Mouse (Mus musculus) liver, embryonic 14.5 days (tissue): Measurements from ENCODE around the gene Lmntd2. TPM values are rescaled to one million over a fixed set of nuclear protein-coding genes. Genes with fewer than 3 reads are reported as not detected.

Experiments used
- ATAC-seq: fragments of 200-750 bp; cut with Nextera tagmentation; 2 replicates; pipeline ENCODE4 v1.8.0; 2017; ENCODE audit warnings: moderate number of reproducible peaks, mild to moderate bottlenecking, moderate library complexity; ENCODE audit not compliant: insufficient read depth
- DNase-seq, 3 experiments: peaks; one replicate each; pipeline ENCODE4 v3.0.0-alpha.2; 2012 to 2013; ENCODE audit warnings: low read depth in 3 of 3, low spot score in 3 of 3
- H3K27ac ChIP-seq: fragments of 300-500 bp; sonication (generic); 2 replicates; pipeline ENCODE4 v1.5.1; 2014; ENCODE audit warnings: moderate library complexity, mild to moderate bottlenecking, control low read depth, inconsistent platforms
- H3K27me3 ChIP-seq: fragments of 300-500 bp; sonication (generic); 2 replicates; pipeline ENCODE4 v1.6.1; 2014; ENCODE audit warnings: mild to moderate bottlenecking, low read length, moderate library complexity; ENCODE audit not compliant: control insufficient read depth, insufficient read depth
- H3K36me3 ChIP-seq: fragments of 300-500 bp; sonication (generic); replicated peaks from 2 replicates; pipeline ENCODE4 v1.6.1; 2014; ENCODE audit warnings: low read depth; ENCODE audit not compliant: control insufficient read depth, insufficient read depth
- H3K4me1 ChIP-seq, 2 experiments: fragments of 200-500 bp in 1 of 2; fragments of 300-500 bp in 1 of 2; sonication (generic) in 1 of 2; replicated peaks; 2 replicates each; pipeline ENCODE4 v1.6.1; 2012 to 2014; ENCODE audit warnings: antibody characterized with exemption in 1 of 2, inconsistent platforms in 1 of 2, low read length in 1 of 2; ENCODE audit not compliant: control insufficient read depth in 2 of 2, insufficient read depth in 2 of 2
- H3K4me2 ChIP-seq: fragments of 300-500 bp; sonication (generic); 2 replicates; pipeline ENCODE4 v1.6.1; 2014; ENCODE audit warnings: low read depth, mild to moderate bottlenecking, control low read depth, moderate library complexity
- H3K4me3 ChIP-seq, 2 experiments: fragments of 200-500 bp in 1 of 2; fragments of 300-500 bp in 1 of 2; sonication (generic) in 1 of 2; 2 replicates each; pipeline ENCODE4 v1.5.1; 2012 to 2014; ENCODE audit warnings: low read depth in 2 of 2, low read length in 2 of 2, mild to moderate bottlenecking in 2 of 2, control low read depth in 1 of 2, inconsistent platforms in 1 of 2, moderate library complexity in 1 of 2; ENCODE audit not compliant: insufficient read depth in 1 of 2
- H3K9ac ChIP-seq: fragments of 300-500 bp; sonication (generic); replicated peaks from 2 replicates; pipeline ENCODE4 v1.6.1; 2014; ENCODE audit warnings: mild to moderate bottlenecking, control low read depth, moderate library complexity
- H3K9me3 ChIP-seq: fragments of 300-500 bp; sonication (generic); 2 replicates; pipeline ENCODE4 v1.6.1; 2016; ENCODE audit warnings: low read length, mixed read lengths; ENCODE audit not compliant: control insufficient read depth
- CTCF ChIP-seq: IDR thresholded peaks from 2 replicates; pipeline ENCODE4 v1.5.1; 2016; ENCODE audit warnings: antibody characterized with exemption, low read depth, control low read depth
- EP300 ChIP-seq: IDR thresholded peaks from 2 replicates; pipeline ENCODE4 v1.6.1; 2016; ENCODE audit warnings: antibody characterized with exemption, low read depth
- WGBS: fragments of 180-500 bp; shearing (Covaris S2); extraction: QIAGEN DNeasy Blood & Tissue Kit; methylation state at CpG from one replicate; pipeline ENCODE4 v1.1.7; 2014; ENCODE audit not compliant: insufficient replicate concordance; 5-methylcytosine and 5-hydroxymethylcytosine counted together
- polyA plus RNA-seq, 2 experiments: library from polyadenylated mRNA; depleted of rRNA in 1 of 2; stranded (reverse) in 1 of 2; unstranded in 1 of 2; fragments of >200 nt; fragmentation: Nextera tagmentation in 1 of 2; extraction: Ambion mirVana in 1 of 2; gene quantifications; 2 replicates each; pipeline versions ENCODE4 v1.2.1 to v1.2.3; 2012 to 2014

Gene Lmntd2
- polyA plus RNA-seq, 2 experiments, result 0.25 to 2.0 TPM

DNA sequence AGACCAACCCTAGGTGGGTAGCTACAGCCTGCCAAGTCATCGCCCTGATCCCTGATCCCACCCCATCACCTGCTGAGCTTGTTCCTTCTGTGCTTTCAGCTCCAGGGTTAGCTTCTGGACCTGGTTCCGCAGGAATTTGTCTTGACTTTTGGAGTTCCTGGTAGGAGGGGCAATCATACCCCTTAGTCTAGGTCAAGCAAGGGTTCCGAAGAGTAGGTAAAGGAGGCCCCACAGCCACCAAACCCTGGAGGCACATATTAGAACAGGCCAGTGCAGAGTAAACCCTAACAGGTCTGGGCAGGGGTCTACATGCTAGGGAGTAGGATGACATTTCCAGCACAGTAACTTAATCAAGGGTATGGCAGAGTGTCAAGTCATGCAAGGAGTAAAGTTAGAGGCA is 747 bp downstream of the Lmntd2 start:
- Histone ChIP-seq H3K4me2 (no peak overlapping the region), H3K4me3 (no peak overlapping the region), H3K9ac (no peak overlapping the region), H3K9me3 (no peaks in the 10 kb centered on the region), H3K4me1 (peaks cover 42 to 62% of the 10 kb centered on the region in 2 experiments), H3K27ac (no peak overlapping the region), H3K36me3 (no peaks in the 10 kb centered on the region; the same call in 1 of the 2 replicates), H3K27me3 (no peaks in the 10 kb centered on the region)
- DNase-seq, result no peak
- WGBS, result 85% methylated on average over 3 of the region's 3 CpGs
- TF ChIP-seq EP300, result no peak
- TF ChIP-seq CTCF, result no peak
- no peak for ATAC-seq

DNA sequence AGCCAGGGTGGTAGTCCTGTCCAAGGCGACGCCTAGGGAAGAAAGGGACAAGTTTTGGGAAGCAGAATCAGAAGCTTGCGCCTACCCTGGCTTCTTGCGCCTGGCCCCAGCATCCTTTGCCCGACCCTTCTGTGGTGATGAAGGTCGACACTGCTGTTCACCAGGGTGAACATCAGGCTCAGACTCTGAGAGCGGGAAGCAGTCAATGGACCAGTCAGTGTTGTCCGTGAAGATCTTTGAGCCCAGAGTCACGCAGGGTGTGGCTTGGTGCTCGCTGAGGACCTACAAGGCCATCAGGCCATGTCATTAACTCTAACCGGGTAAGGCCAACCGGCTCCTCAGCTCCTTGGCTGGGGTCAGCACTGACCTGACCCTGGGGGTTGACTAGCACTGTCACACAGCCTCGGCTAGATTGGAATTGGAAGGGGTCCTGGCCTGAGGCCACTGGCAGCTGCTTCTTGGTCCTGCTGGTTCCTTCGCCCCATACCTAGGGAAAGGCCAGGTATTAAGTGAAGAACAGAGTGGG is 3.2 kb downstream of the Lmntd2 start:
- ATAC-seq, result no peak
- H3K4me1 ChIP-seq, result peaks cover 53 to 70% of the 10 kb centered on the region in 2 experiments
- 84% methylated on average over 14 of the region's 14 CpGs for WGBS

DNA sequence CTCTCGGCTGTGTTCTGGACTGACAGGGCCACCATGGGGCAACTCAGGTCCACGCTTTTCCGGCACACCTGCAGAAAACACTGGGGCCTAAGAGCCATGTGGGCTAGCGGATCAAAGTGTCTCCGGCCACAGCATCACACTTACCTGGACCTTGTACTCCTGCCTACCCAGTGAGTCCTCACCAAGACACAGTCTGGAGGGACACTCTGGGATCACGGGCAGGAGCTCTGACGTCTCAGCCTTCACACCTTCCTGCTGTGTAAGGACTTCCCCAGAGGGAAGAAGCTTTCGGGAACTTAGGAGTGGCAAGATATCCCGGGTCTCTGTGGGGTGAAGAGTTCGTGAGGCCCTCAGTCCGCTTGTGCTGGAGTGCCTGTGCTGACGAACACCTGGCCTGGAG is 3.7 kb downstream of the Lmntd2 start:
- Histone ChIP-seq H3K9me3 (no peaks in the 10 kb centered on the region), H3K4me1 (peaks cover 52 to 68% of the 10 kb centered on the region in 2 experiments), H3K9ac (peak overlapping the region; percentile 4; the same call in 1 of the 2 replicates), H3K4me3 (no peak overlapping the region), H3K27me3 (no peaks in the 10 kb centered on the region), H3K4me2 (peak overlapping the region; percentile 61), H3K27ac (peak overlapping the region; percentile 83), H3K36me3 (no peaks in the 10 kb centered on the region)
- ATAC-seq, result no peak
- no peak for DNase-seq
- WGBS, result 77% methylated on average over 12 of the region's 12 CpGs
- TF ChIP-seq EP300 (no peak), CTCF (no peak)

More for the DNA sequence above, 3.2 kb downstream of the Lmntd2 start:
- H3K9me3 ChIP-seq, result no peaks in the 10 kb centered on the region
- H3K4me2 ChIP-seq, result no peak overlapping the region
- H3K27me3 ChIP-seq, result no peaks in the 10 kb centered on the region
- no peak for TF ChIP-seq CTCF
- no peak for TF ChIP-seq EP300
- no peak overlapping the region for H3K4me3 ChIP-seq
- no peak for DNase-seq
- peak overlapping the region; percentile 83 for H3K27ac ChIP-seq
- no peak overlapping the region; the same call in none of the 2 replicates for H3K9ac ChIP-seq
- no peaks in the 10 kb centered on the region for H3K36me3 ChIP-seq

DNA sequence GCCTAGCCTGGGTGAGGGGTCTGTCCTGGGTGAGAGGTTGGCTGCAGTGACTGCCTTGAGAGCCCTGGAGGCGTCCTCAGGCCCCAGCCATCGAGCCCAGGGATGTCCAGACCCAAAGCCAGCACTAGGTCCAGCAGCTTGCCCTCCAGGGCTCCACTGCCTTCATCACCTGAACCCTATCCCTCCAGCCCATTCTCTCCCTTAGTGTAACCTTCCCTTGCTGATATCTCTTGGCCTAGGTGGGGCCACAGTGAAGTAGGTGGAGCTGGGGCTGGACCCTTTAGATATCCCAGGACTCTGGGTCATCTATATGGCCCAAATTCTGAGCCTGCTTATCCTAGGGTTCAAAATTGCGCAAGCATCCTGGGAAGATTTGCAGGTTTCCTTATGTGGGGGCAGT is 4.4 kb downstream of the Lmntd2 start:
- no peaks in the 10 kb centered on the region for H3K36me3 ChIP-seq
- peak overlapping the region; percentile 83 for H3K27ac ChIP-seq
- H3K4me3 ChIP-seq, result peak overlapping the region in 1 of 2 experiments; percentile 14; a peak in 2 of 4 replicates
- 42% methylated on average over 3 of the region's 3 CpGs for WGBS
- peak overlapping the region; percentile 61 for H3K4me2 ChIP-seq
- H3K9ac ChIP-seq, result peak overlapping the region; percentile 55
- TF ChIP-seq CTCF, result no peak
- peak; percentile 78 for TF ChIP-seq EP300
- DNase-seq (peak; percentile 66 to 77 (median 71)), ATAC-seq (peak; percentile 92)
- H3K4me1 ChIP-seq, result peaks cover 48 to 67% of the 10 kb centered on the region in 2 experiments
- H3K27me3 ChIP-seq, result no peaks in the 10 kb centered on the region
- H3K9me3 ChIP-seq, result no peaks in the 10 kb centered on the region

DNA sequence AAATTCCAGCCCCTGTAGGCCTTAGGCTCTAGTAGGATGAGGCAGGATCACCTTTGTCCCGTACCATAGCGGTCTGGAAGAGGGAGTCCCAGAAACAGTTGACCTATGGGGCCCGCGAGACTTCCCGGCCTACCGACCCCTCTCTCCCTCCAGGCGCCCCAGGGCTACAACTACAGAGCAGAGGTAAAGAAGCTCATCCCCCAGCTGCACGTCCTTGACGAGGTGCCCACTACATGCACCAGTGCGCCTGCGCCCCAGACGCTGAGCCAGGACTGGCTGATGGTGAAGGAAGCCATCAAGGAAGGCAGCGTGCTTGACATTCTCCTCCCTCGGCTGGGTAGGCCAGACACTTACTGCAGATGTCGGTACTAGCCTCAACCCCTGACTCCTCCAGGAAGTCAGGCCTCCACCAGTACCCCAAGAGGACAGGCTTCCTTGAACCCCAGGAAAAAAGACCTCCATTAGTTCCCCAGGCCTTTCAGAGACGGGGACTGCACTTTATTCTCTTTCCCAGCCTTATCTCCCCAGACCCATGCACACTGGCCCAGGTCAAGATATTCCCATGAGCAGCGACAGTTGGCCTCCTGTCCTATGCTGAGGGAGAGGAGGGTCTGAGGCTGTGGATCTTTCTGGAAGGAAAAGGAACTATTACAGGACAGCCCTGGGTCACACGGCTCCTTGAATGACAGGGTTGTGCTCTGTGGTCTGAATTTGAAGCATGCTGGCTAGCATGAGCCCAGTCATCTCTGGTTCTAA is 7.5 kb downstream of the Lmntd2 start:
- DNase-seq (peak in 1 of 3 experiments; percentile 48), ATAC-seq (peak; percentile 48)
- Histone ChIP-seq H3K36me3 (no peaks in the 10 kb centered on the region), H3K27me3 (no peaks in the 10 kb centered on the region), H3K27ac (peak overlapping the region; percentile 23), H3K9ac (peak overlapping the region; percentile 33), H3K4me2 (no peak overlapping the region; the same call in 1 of the 2 replicates), H3K4me1 (peaks cover 46 to 53% of the 10 kb centered on the region in 2 experiments), H3K4me3 (no peak overlapping the region), H3K9me3 (no peaks in the 10 kb centered on the region)
- TF ChIP-seq EP300 (peak; percentile 83), CTCF (no peak)
- 75% methylated on average over 18 of the region's 18 CpGs for WGBS
